Mouse (Mus musculus) lung, postnatal 0 days (tissue): ENCODE results near the gene Zfp428.

ENCODE experiments used
- CTCF ChIP-seq: IDR thresholded peaks from 2 replicates; pipeline ENCODE4 v1.5.1; 2016; ENCODE audit warnings: antibody characterized with exemption, mild to moderate bottlenecking
- EP300 ChIP-seq: IDR thresholded peaks from 2 replicates; pipeline ENCODE4 v1.6.1; 2016; ENCODE audit warnings: antibody characterized with exemption, mild to moderate bottlenecking, control low read depth

GRCm38 (mm10) chr7:24522805-24523204, 16.0 kb downstream of the Zfp428 start:
- no peak for TF ChIP-seq EP300
- TF ChIP-seq CTCF = no peak
